Mouse (Mus musculus): Measurements from ENCODE around the gene Mfsd7a. TPM values are rescaled to one million over a fixed set of nuclear protein-coding genes. Genes with fewer than 3 reads are reported as not detected.
"Not testable (repeated sequence)": the region's sequence is repeated elsewhere in the genome, so short reads cannot be mapped to it uniquely, and the experiment has no call there.

Gene Mfsd7a
- 0.18 TPM in 1 of 2 replicates, not detected in the other for polyA plus RNA-seq (2014; fragmentation: Nextera tagmentation; extraction: Ambion mirVana)

GRCm38 (mm10) chr5:108448785-108449668, at the start of gene Mfsd7a:
Gene Mfsd7a, minus strand, starts transcription at chr5:108448891.
- Histone ChIP-seq H3K4me3 (ENCODE audit: low read depth, low read length) (peak within 1 kb of the TSS; percentile 21), H3K36me3 (ENCODE audit: control insufficient read depth, insufficient read depth, low read length) (no peaks in the 10 kb centered on the region), H3K9me3 (ENCODE audit: control insufficient read depth, low read length) (no peaks in the 10 kb centered on the region), H3K9ac (ENCODE audit: low read length) (peak within 1 kb of the TSS; percentile 20; the same call in 1 of the 2 replicates), H3K4me2 (peak within 1 kb of the TSS; percentile 50), H3K4me1 (ENCODE audit: control insufficient read depth, insufficient read depth, low read length) (peaks cover 2% of the 10 kb centered on the region; the same call in 1 of the 2 replicates), H3K27ac (ENCODE audit: low read depth, low read length) (no peak within 1 kb of the TSS), H3K27me3 (ENCODE audit: control insufficient read depth, insufficient read depth, low read length) (no peaks in the 10 kb centered on the region; the same call in 1 of the 2 replicates)
- WGBS: 13% methylated on average over 24 of the region's 24 CpGs
- DNase-seq (ENCODE audit: low spot score, missing footprints) (peak; percentile 90), ATAC-seq (ENCODE audit: low FRiP score) (peak; percentile 81)

DNA sequence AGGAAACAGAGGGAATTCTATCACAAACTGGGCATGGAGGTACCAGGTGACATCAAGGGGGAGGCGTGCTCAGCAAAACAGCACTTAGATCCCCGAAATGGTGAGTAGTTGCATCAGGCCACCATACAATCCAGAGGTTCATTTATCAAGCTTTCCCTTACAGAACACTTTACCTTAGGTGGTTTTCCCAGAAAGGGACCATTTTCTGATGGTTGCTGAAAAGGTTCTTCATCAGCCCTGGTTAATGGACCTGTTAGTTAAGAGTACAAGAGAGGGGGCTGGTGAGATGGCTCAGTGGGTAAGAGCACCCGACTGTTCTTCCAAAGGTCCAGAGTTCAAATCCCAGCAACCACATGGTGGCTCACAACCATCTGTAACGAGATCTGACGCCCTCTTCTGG, 37.5 kb upstream of the Mfsd7a start:
- WGBS: 95% methylated on average over 4 of the region's 5 CpGs
- not testable (repeated sequence) for ATAC-seq (ENCODE audit: low FRiP score); H3K27me3 ChIP-seq (ENCODE audit: control insufficient read depth, insufficient read depth, low read length); H3K4me3 ChIP-seq (ENCODE audit: low read depth, low read length); H3K9me3 ChIP-seq (ENCODE audit: control insufficient read depth, low read length); H3K9ac ChIP-seq (ENCODE audit: low read length); H3K4me2 ChIP-seq; H3K4me1 ChIP-seq (ENCODE audit: control insufficient read depth, insufficient read depth, low read length); H3K27ac ChIP-seq (ENCODE audit: low read depth, low read length)
- peak; percentile 67 for DNase-seq (ENCODE audit: low spot score, missing footprints)
- H3K36me3 ChIP-seq (ENCODE audit: control insufficient read depth, insufficient read depth, low read length): peaks cover 19% of the 10 kb centered on the region

DNA sequence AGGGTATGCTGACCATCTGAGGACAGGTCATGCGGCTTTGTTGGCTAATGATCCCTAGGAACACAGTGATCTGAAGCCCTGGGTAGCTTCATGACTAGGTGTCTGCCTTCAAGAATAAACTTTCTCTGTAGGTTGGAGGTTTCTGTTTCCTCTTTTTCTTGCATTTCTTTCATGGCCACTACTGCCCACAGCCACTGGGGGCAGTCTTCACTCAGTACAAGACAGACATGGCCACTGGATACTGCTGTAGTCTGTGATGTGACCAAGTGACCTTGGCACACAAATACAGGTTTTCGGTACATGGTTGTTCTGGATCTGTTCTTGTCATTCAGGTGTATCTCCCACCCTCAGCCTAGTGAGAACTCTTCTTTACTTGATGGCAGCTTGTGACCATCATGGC, 36.5 kb upstream of the Mfsd7a start:
- H3K27me3 ChIP-seq (ENCODE audit: control insufficient read depth, insufficient read depth, low read length): no peaks in the 10 kb centered on the region
- ATAC-seq (ENCODE audit: low FRiP score): no peak
- H3K4me3 ChIP-seq (ENCODE audit: low read depth, low read length): no peak overlapping the region
- no peaks in the 10 kb centered on the region for H3K4me1 ChIP-seq (ENCODE audit: control insufficient read depth, insufficient read depth, low read length)
- H3K9ac ChIP-seq (ENCODE audit: low read length): no peak overlapping the region
- peak; percentile 90 for DNase-seq (ENCODE audit: low spot score, missing footprints)
- peaks cover 15% of the 10 kb centered on the region for H3K36me3 ChIP-seq (ENCODE audit: control insufficient read depth, insufficient read depth, low read length)
- 95% methylated on average over 2 of the region's 2 CpGs for WGBS
- no peaks in the 10 kb centered on the region for H3K9me3 ChIP-seq (ENCODE audit: control insufficient read depth, low read length)
- H3K4me2 ChIP-seq: no peak overlapping the region
- no peak overlapping the region for H3K27ac ChIP-seq (ENCODE audit: low read depth, low read length)

- no peaks in the 10 kb centered on the region for H3K27me3 ChIP-seq (ENCODE audit: control insufficient read depth, insufficient read depth, low read length)
- ATAC-seq (ENCODE audit: low FRiP score) (no peak), DNase-seq (ENCODE audit: low spot score, missing footprints) (peak; percentile 21)
- no peaks in the 10 kb centered on the region for H3K4me1 ChIP-seq (ENCODE audit: control insufficient read depth, insufficient read depth, low read length)
- no peak overlapping the region for H3K4me3 ChIP-seq (ENCODE audit: low read depth, low read length)
- peaks cover 6% of the 10 kb centered on the region; the same call in 1 of the 2 replicates for H3K36me3 ChIP-seq (ENCODE audit: control insufficient read depth, insufficient read depth, low read length)
- no peak overlapping the region for H3K4me2 ChIP-seq
- 94% methylated on average over 6 of the region's 6 CpGs for WGBS
- no peak overlapping the region for H3K9ac ChIP-seq (ENCODE audit: low read length)
- no peak overlapping the region for H3K27ac ChIP-seq (ENCODE audit: low read depth, low read length)
- H3K9me3 ChIP-seq (ENCODE audit: control insufficient read depth, low read length): no peaks in the 10 kb centered on the region
Measured at GRCm38 (mm10) chr5:108483006-108483405, 34.3 kb upstream of the Mfsd7a start.

- Histone ChIP-seq H3K27ac (ENCODE audit: low read depth, low read length) (no peak overlapping the region), H3K36me3 (ENCODE audit: control insufficient read depth, insufficient read depth, low read length) (peaks cover 32% of the 10 kb centered on the region), H3K9ac (ENCODE audit: low read length) (no peak overlapping the region), H3K4me2 (no peak overlapping the region), H3K4me3 (ENCODE audit: low read depth, low read length) (no peak overlapping the region), H3K4me1 (ENCODE audit: control insufficient read depth, insufficient read depth, low read length) (no peaks in the 10 kb centered on the region), H3K9me3 (ENCODE audit: control insufficient read depth, low read length) (no peaks in the 10 kb centered on the region), H3K27me3 (ENCODE audit: control insufficient read depth, insufficient read depth, low read length) (no peaks in the 10 kb centered on the region)
- no peak for ATAC-seq (ENCODE audit: low FRiP score)
- 87% methylated on average over 3 of the region's 3 CpGs for WGBS
- no peak for DNase-seq (ENCODE audit: low spot score, missing footprints)
Measured at GRCm38 (mm10) chr5:108475977-108476376, 27.3 kb upstream of the Mfsd7a start.

- H3K27ac ChIP-seq (ENCODE audit: low read depth, low read length): no peak overlapping the region
- peak; percentile 53 for DNase-seq (ENCODE audit: low spot score, missing footprints)
- peaks cover 32% of the 10 kb centered on the region for H3K36me3 ChIP-seq (ENCODE audit: control insufficient read depth, insufficient read depth, low read length)
- no peaks in the 10 kb centered on the region for H3K27me3 ChIP-seq (ENCODE audit: control insufficient read depth, insufficient read depth, low read length)
- H3K9ac ChIP-seq (ENCODE audit: low read length): no peak overlapping the region
- H3K9me3 ChIP-seq (ENCODE audit: control insufficient read depth, low read length): no peaks in the 10 kb centered on the region
- no peak overlapping the region for H3K4me2 ChIP-seq
- no peak for ATAC-seq (ENCODE audit: low FRiP score)
- no peak overlapping the region for H3K4me3 ChIP-seq (ENCODE audit: low read depth, low read length)
- 86% methylated on average over 4 of the region's 4 CpGs for WGBS
- no peaks in the 10 kb centered on the region for H3K4me1 ChIP-seq (ENCODE audit: control insufficient read depth, insufficient read depth, low read length)
Measured at GRCm38 (mm10) chr5:108473737-108474136, 25.0 kb upstream of the Mfsd7a start.

GRCm38 (mm10) chr5:108469617-108470016, 20.9 kb upstream of the Mfsd7a start:
- no peak for ATAC-seq (ENCODE audit: low FRiP score)
- no peaks in the 10 kb centered on the region for H3K4me1 ChIP-seq (ENCODE audit: control insufficient read depth, insufficient read depth, low read length)
- H3K27ac ChIP-seq (ENCODE audit: low read depth, low read length): no peak overlapping the region
- H3K36me3 ChIP-seq (ENCODE audit: control insufficient read depth, insufficient read depth, low read length): peaks cover 8% of the 10 kb centered on the region
- H3K4me2 ChIP-seq: no peak overlapping the region
- no peaks in the 10 kb centered on the region for H3K27me3 ChIP-seq (ENCODE audit: control insufficient read depth, insufficient read depth, low read length)
- H3K4me3 ChIP-seq (ENCODE audit: low read depth, low read length): no peak overlapping the region
- no peak for DNase-seq (ENCODE audit: low spot score, missing footprints)
- 83% methylated on average over 7 of the region's 7 CpGs for WGBS
- H3K9me3 ChIP-seq (ENCODE audit: control insufficient read depth, low read length): no peaks in the 10 kb centered on the region
- no peak overlapping the region for H3K9ac ChIP-seq (ENCODE audit: low read length)

DNA sequence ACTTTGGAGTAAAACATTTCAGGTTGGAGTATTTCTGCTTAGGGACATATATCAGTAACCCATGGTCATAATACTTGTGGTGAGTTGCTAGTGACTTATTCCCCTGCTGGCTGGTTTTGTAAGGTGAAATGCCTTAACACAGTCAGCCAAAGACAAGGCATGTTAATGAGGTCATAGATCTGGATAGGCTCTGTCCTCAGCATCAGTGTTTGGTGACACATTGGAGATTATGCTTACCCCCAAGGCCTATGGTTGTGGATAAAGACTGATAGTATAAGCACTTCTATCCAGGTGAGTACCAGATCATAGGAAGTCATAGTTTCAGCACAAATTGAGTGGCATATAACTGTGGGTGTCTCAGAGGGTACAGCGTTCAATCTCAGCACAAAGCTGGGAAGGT, 18.0 kb upstream of the Mfsd7a start:
- H3K36me3 ChIP-seq (ENCODE audit: control insufficient read depth, insufficient read depth, low read length): no peaks in the 10 kb centered on the region
- 97% methylated on average over 1 of the region's 1 CpGs for WGBS
- no peak overlapping the region for H3K4me2 ChIP-seq
- no peak overlapping the region for H3K27ac ChIP-seq (ENCODE audit: low read depth, low read length)
- ATAC-seq (ENCODE audit: low FRiP score) (no peak), DNase-seq (ENCODE audit: low spot score, missing footprints) (peak; percentile 53)
- no peak overlapping the region for H3K4me3 ChIP-seq (ENCODE audit: low read depth, low read length)
- no peaks in the 10 kb centered on the region for H3K27me3 ChIP-seq (ENCODE audit: control insufficient read depth, insufficient read depth, low read length)
- H3K9me3 ChIP-seq (ENCODE audit: control insufficient read depth, low read length): no peaks in the 10 kb centered on the region
- H3K4me1 ChIP-seq (ENCODE audit: control insufficient read depth, insufficient read depth, low read length): peaks cover 20% of the 10 kb centered on the region
- no peak overlapping the region for H3K9ac ChIP-seq (ENCODE audit: low read length)

DNA sequence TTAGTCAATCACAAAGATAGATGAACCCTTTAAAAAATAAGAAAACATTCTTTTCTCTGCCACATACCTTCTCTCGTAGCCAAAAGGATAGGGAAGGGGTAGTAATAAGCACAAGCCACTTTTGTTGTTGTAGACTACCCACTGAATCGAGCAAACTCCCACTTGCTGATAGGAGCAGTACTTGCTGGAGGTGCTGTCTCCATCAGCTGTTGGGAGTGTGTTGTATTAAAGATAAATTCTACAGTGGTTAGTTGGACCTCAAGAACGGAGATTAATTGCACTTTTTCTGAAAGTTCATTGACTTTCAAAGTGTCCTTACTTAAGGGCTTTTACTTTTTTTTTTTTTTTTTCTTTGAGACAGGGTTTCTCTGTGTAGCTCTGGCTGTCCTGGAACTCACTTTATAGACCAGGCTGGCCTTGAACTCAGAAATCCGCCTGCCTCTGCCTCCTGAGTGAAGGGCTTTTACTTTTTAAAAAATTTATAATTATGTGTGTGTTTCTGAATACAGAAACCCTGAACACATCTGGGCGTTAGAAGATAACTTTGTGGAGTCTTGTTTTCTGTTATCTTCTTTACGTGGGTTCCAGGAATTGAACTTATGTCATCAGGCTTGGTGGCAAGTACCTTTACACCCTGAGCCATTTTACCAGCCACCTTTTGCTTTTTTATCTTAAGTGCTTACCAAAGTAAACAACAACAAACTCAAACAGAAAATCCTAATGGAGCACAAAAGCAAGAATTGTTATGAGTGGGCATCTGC, 16.6 kb upstream of the Mfsd7a start:
- peak; percentile 80 for DNase-seq (ENCODE audit: low spot score, missing footprints)
- Histone ChIP-seq H3K4me1 (ENCODE audit: control insufficient read depth, insufficient read depth, low read length) (peaks cover 24% of the 10 kb centered on the region), H3K4me2 (no peak overlapping the region), H3K4me3 (ENCODE audit: low read depth, low read length) (no peak overlapping the region), H3K9me3 (ENCODE audit: control insufficient read depth, low read length) (no peaks in the 10 kb centered on the region), H3K27me3 (ENCODE audit: control insufficient read depth, insufficient read depth, low read length) (no peaks in the 10 kb centered on the region), H3K27ac (ENCODE audit: low read depth, low read length) (no peak overlapping the region), H3K9ac (ENCODE audit: low read length) (no peak overlapping the region), H3K36me3 (ENCODE audit: control insufficient read depth, insufficient read depth, low read length) (no peaks in the 10 kb centered on the region)
- 90% methylated on average over 6 of the region's 6 CpGs for WGBS
- ATAC-seq (ENCODE audit: low FRiP score): no peak

All from midbrain, embryonic 11.5 days (tissue).